Mouse (Mus musculus) MEL-GATA-1-ER (cell line): ENCODE data around the gene Zbtb16.

Source experiments
- DNase-seq: peaks from one replicate; pipeline ENCODE4 v3.0.0-alpha.2; 2012; ENCODE audit warnings: low read depth; ENCODE audit errors: extremely low read depth

Gene Zbtb16

GRCm38 (mm10) chr9:48606171-48606570, 229.9 kb downstream of the Zbtb16 start:
- no peak for DNase-seq

- no peak for DNase-seq
These were observed 230.3 kb downstream of the Zbtb16 start for GRCm38 (mm10) chr9:48605697-48606096.

- DNase-seq, result no peak
These were observed 231.0 kb downstream of the Zbtb16 start, which contains the start of gene Nnmt for GRCm38 (mm10) chr9:48604939-48605598. TSS of gene Nnmt (minus strand) at chr9:48605153.
